Mouse (Mus musculus): ENCODE measurements around the gene Gm28919.
"Not testable (repeated sequence)": the region's sequence is repeated elsewhere in the genome, so short reads cannot be mapped to it uniquely, and the experiment has no call there.

The Gm28919 gene

DNA sequence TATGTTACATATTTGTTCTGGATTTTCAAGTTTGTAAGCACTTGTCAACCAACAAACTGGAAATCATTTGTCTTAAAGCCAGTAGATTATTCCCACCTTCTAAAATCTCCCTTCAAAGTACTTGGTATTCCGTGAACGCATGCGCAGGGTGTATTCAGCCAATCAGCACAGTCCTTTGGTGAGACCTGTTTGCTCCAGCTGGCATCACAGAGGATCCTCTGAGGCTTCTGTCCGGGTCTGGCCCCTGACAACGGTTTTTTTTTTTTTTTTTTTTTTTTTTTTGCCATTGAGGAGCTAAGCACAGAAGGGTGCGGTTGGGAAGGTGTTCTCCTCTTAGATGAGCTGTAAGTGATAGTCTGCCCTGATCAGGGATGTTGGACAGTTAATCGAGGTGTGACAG is at the start of gene Gm28919:
TSS of gene Gm28919 (plus strand) at position 301 of the 400 bp plus-strand sequence.
- DNase-seq (ENCODE audit: low read depth, low spot score): not testable (repeated sequence)
